Mouse (Mus musculus): ENCODE measurements around the gene Napsa. TPM values are rescaled to one million over a fixed set of nuclear protein-coding genes. Genes with fewer than 3 reads are reported as not detected.

Gene Napsa
- polyA plus RNA-seq (2012; rRNA removed), result 5.3 TPM in 2 replicates

- no peak for DNase-seq (ENCODE audit: low spot score)
Observed at GRCm38 (mm10) chr7:44572213-44572701, at the start of gene Napsa. Gene Napsa (plus strand): TSS chr7:44572380.

- DNase-seq (ENCODE audit: low spot score), result no peak
Observed at GRCm38 (mm10) chr7:44523056-44523455, 49.1 kb upstream of the Napsa start.

DNA sequence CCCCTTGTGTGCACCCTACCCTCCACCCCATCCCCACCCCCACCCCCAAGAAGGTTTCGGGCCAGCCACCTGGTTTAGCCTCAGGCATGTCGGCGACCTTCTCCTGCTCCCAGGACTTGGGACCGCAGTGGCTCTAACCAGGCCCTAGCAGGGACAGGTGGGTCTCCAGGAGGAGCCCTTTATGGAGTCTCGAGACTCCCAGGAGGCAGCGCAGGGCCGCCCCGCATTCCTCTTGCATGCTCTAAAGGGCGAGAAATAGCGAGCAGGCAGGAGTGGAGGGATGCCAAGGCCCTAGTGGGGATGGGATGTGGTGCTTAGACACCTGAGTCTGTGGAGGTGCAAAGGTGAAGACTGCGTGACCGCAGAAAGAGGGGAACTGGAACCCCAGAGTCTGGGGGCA lies 47.7 kb upstream of the Napsa start, which contains the start of gene Mybpc2:
Mybpc2 (minus strand) TSS at position 155 of the 400 bp plus-strand sequence.
- no peak for DNase-seq (ENCODE audit: low spot score)

- peak; percentile 61 for DNase-seq (ENCODE audit: low spot score)
Observed at GRCm38 (mm10) chr7:44525126-44525832, 46.9 kb upstream of the Napsa start.

DNA sequence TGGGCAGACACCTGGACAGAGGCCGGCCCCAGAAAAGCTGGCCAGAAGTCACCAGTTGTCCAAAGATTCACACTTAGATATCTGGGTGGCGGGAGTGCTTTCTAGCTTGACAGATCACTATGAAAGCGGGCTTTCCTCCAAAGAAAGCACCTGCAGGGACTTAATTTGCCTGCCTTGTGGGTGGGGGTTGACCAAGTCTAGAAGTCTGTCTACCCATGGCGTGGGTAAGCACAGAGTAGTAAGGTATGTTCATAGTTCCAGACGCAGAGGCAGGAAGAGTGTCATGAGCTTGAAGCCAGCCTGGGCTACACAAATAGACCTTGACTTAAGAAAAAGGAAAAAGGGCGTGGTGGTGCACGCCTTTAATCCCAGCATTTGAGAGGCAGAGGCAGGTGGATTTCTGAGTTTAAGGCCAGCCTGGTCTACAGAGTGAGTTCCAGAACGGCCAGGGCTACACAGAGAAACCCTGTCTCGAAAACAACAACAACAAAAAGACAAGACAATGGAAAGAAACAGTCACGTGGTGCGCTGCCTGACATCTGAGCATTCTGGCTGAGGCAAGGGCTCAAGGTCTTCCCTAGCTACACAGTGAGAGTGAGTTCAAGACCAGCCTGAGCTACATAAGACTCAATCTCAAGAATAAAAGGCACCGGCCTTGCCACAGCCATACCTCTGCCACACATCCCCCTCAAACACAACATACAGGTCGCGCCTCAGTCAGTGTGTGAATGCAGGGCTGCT lies 45.6 kb upstream of the Napsa start:
- DNase-seq (ENCODE audit: low spot score), result no peak

GRCm38 (mm10) chr7:44527483-44528398 lies 44.4 kb upstream of the Napsa start:
- no peak for DNase-seq (ENCODE audit: low spot score)

GRCm38 (mm10) chr7:44529518-44529917 lies 42.7 kb upstream of the Napsa start:
- no peak for DNase-seq (ENCODE audit: low spot score)

- no peak for DNase-seq (ENCODE audit: low spot score)
Observed at GRCm38 (mm10) chr7:44530507-44530906, 41.7 kb upstream of the Napsa start.

- no peak for DNase-seq (ENCODE audit: low spot score)
Observed at GRCm38 (mm10) chr7:44531207-44531606, 41.0 kb upstream of the Napsa start.

- DNase-seq (ENCODE audit: low spot score), result no peak
Observed at GRCm38 (mm10) chr7:44531946-44532732, 40.0 kb upstream of the Napsa start, which contains the start of gene Spib. Gene Spib (minus strand): TSS chr7:44532071.

- no peak for DNase-seq (ENCODE audit: low spot score)
Observed at GRCm38 (mm10) chr7:44532918-44533745, 39.0 kb upstream of the Napsa start.

DNA sequence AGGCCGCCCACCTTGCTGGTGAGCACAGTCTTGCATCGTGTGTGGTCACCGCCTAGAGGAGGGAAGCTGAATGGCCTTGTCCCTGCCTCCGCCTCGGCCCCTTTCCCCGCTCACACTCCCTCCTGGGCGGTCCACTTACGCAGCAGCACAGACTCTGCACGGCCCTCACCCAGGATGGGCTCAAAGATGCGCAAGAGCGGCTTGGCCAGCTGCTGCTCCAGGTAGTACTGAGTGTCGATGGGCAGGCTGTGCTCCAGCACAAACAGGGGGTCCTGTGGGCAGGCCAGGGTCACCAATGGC lies 38.5 kb upstream of the Napsa start:
- DNase-seq (ENCODE audit: low spot score), result no peak

GRCm38 (mm10) chr7:44534242-44534641 lies 37.9 kb upstream of the Napsa start:
- no peak for DNase-seq (ENCODE audit: low spot score)

- no peak for DNase-seq (ENCODE audit: low spot score)
Observed at GRCm38 (mm10) chr7:44534656-44535441, 37.3 kb upstream of the Napsa start.

DNA sequence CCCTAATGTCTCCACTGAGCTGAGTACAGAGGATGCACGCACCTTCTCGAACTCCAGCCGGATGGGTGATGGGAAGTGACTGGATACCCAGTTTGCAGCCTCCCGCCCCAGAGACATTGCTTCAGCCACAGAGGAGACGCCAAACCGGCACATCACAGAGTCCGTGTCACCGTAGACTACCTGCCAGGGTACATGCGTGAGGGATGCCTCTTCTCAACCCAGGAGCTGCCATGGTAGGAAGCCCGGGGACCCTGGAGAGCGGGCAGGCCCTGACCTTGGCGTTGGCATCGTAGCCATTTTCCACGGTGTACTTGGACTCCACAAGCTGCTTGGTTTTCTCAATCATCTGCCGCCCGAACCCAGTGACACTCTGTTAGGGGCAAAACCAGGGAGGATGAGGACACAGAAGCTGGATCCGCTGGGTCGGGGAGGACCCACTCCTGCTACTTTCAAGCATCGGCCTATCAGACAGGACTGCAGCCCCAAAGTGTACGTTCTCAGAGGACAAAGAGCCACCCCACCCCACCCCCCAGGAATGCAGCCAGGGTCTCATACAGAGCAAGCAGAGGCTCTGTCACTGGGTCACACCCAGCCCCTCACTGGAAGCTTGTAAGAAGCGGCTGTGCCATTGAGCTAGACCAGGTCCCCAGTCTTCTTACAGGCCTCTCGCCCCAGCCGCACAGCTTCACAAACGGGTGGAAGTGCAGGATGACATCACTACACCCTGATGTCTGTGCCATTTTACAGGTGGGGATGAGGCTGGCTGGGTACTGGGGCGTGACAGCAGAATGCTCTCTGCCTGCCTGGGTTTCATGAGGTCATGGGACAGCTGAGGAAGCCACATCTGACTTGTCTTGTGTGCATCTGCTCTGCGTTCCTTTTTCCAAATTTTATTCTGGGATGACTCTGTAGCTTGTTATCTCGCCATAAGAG lies 36.3 kb upstream of the Napsa start:
- no peak for DNase-seq (ENCODE audit: low spot score)

DNA sequence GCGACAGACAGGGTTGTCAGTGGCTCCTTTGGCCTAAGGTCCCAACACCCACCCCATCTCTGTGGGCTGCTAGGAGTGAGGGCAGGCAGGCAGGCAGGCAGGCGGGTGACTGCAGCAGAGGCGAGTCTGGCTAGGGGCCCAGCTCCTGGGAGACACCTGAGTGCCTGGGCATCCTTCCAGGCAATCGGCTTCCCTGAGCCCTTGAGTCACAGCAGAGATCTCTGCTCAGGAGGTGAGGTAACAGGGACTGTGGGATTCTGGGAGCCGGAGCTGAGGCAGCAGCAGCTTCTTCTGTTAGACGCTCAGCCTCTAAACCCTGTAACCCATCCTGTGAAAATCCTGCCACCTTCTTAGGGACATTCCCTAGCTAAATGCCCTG lies 35.6 kb upstream of the Napsa start:
- no peak for DNase-seq (ENCODE audit: low spot score)

DNA sequence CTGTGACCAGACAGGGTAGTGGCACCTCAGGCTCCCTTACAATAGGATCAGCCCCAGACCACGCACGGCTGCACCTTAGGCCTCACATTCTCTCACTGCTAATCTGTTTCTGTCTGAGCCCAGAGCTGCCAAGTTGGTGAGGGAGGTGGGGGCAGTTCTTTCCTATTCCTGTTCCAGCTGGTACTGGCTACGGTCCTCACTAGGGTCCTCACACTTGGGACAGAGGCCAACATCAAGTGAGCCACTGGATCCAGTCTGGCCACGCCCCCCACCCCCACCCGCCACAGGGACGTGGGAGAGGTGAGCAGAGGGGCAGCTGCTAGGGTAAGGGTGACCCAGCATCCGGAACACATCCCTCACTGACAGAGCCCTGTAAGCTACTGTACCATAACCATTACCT lies 35.2 kb upstream of the Napsa start:
- no peak for DNase-seq (ENCODE audit: low spot score)

- DNase-seq (ENCODE audit: low spot score), result no peak
Observed at GRCm38 (mm10) chr7:44537496-44537895, 34.7 kb upstream of the Napsa start.

All from urinary bladder, adult 2 months (tissue).